Mouse (Mus musculus) neural tube, embryonic 11.5 days (tissue): ENCODE measurements at regions not wholly inside any gene's neighbourhood (a gene's known extent, or its start where the extent isn't known, plus 50 kb on each side); places are given as distances from the start of the nearest gene placed in this dataset.

ENCODE experiments used
- ATAC-seq: fragments of 200-750 bp; cut with Nextera tagmentation; 2 replicates; pipeline ENCODE4 v1.8.0; 2017; ENCODE audit warnings: moderate number of reproducible peaks, mild to moderate bottlenecking, moderate TSS enrichment, moderate library complexity; ENCODE audit not compliant: insufficient read depth, low FRiP score, low TSS enrichment
- DNase-seq: peaks from one replicate; pipeline ENCODE4 v3.0.0-alpha.2; 2015; ENCODE audit warnings: low spot score
- H3K27ac ChIP-seq: fragments of 300-500 bp; sonication (generic); 2 replicates; pipeline ENCODE4 v1.5.1; 2014; ENCODE audit warnings: low read depth, mild to moderate bottlenecking, low read length
- H3K27me3 ChIP-seq: fragments of 300-500 bp; sonication (generic); 2 replicates; pipeline ENCODE4 v1.6.1; 2014; ENCODE audit warnings: mild to moderate bottlenecking, low read length, mixed read lengths; ENCODE audit not compliant: control insufficient read depth, insufficient read depth
- H3K36me3 ChIP-seq: fragments of 300-500 bp; sonication (generic); 2 replicates; pipeline ENCODE4 v1.6.1; 2014; ENCODE audit warnings: mild to moderate bottlenecking, low read length, moderate library complexity, mixed read lengths; ENCODE audit not compliant: control insufficient read depth, insufficient read depth
- H3K4me1 ChIP-seq: fragments of 300-500 bp; sonication (generic); 2 replicates; pipeline ENCODE4 v1.6.1; 2014; ENCODE audit warnings: low read length, mixed read lengths; ENCODE audit not compliant: control insufficient read depth, insufficient read depth
- H3K4me2 ChIP-seq: fragments of 300-500 bp; sonication (generic); 2 replicates; pipeline ENCODE4 v1.6.1; 2014; ENCODE audit warnings: low read depth, mild to moderate bottlenecking, moderate library complexity
- H3K4me3 ChIP-seq: fragments of 300-500 bp; sonication (generic); 2 replicates; pipeline ENCODE4 v1.5.1; 2014; ENCODE audit warnings: low read depth, low read length
- H3K9ac ChIP-seq: fragments of 300-500 bp; sonication (generic); 2 replicates; pipeline ENCODE4 v1.6.1; 2014; ENCODE audit warnings: mild to moderate bottlenecking, low read length
- H3K9me3 ChIP-seq: fragments of 300-500 bp; sonication (generic); 2 replicates; pipeline ENCODE4 v1.6.1; 2016; ENCODE audit warnings: low read length; ENCODE audit not compliant: control insufficient read depth
- WGBS: fragments of 180-500 bp; shearing (Covaris S2); extraction: QIAGEN DNeasy Blood & Tissue Kit; methylation state at CpG from one replicate; pipeline ENCODE4 v1.1.7; 2014; 5-methylcytosine and 5-hydroxymethylcytosine counted together

GRCm38 (mm10) chrX:108608446-108608845 lies 56.2 kb downstream of the Gm379 start:
- Histone ChIP-seq H3K36me3 (no peaks in the 10 kb centered on the region), H3K27me3 (no peaks in the 10 kb centered on the region), H3K4me2 (no peak overlapping the region), H3K4me1 (no peaks in the 10 kb centered on the region), H3K4me3 (no peak overlapping the region), H3K27ac (no peak overlapping the region), H3K9me3 (no peaks in the 10 kb centered on the region), H3K9ac (no peak overlapping the region)
- DNase-seq (no peak), ATAC-seq (no peak)

GRCm38 (mm10) chrX:108599906-108600468 lies 64.7 kb downstream of the Gm379 start:
- Histone ChIP-seq H3K4me2 (no peak overlapping the region), H3K9me3 (no peaks in the 10 kb centered on the region), H3K4me1 (no peaks in the 10 kb centered on the region), H3K4me3 (no peak overlapping the region), H3K27me3 (no peaks in the 10 kb centered on the region), H3K36me3 (no peaks in the 10 kb centered on the region), H3K9ac (no peak overlapping the region), H3K27ac (no peak overlapping the region)
- DNase-seq = no peak
- WGBS = 86% methylated on average over 1 of the region's 1 CpGs
- ATAC-seq = no peak

GRCm38 (mm10) chrX:108561977-108562376 lies 102.7 kb downstream of the Gm379 start:
- no peaks in the 10 kb centered on the region for H3K27me3 ChIP-seq
- DNase-seq (no peak), ATAC-seq (no peak)
- no peak overlapping the region for H3K4me2 ChIP-seq
- no peaks in the 10 kb centered on the region for H3K9me3 ChIP-seq
- WGBS = 78% methylated on average over 3 of the region's 3 CpGs
- H3K27ac ChIP-seq = no peak overlapping the region
- no peaks in the 10 kb centered on the region for H3K4me1 ChIP-seq
- H3K4me3 ChIP-seq = no peak overlapping the region
- H3K9ac ChIP-seq = no peak overlapping the region
- H3K36me3 ChIP-seq = no peaks in the 10 kb centered on the region

- Histone ChIP-seq H3K27me3 (no peaks in the 10 kb centered on the region), H3K4me3 (no peak overlapping the region), H3K4me1 (no peaks in the 10 kb centered on the region), H3K9ac (no peak overlapping the region), H3K27ac (no peak overlapping the region), H3K9me3 (no peaks in the 10 kb centered on the region), H3K36me3 (no peaks in the 10 kb centered on the region), H3K4me2 (no peak overlapping the region)
- WGBS = 87% methylated on average over 2 of the region's 2 CpGs
- ATAC-seq (no peak), DNase-seq (no peak)
Observed at GRCm38 (mm10) chrX:108543149-108543548, 121.5 kb downstream of the Gm379 start.

GRCm38 (mm10) chrX:108541410-108541809 lies 123.3 kb downstream of the Gm379 start:
- H3K4me1 ChIP-seq = no peaks in the 10 kb centered on the region
- ATAC-seq (no peak), DNase-seq (no peak)
- 92% methylated on average over 2 of the region's 2 CpGs for WGBS
- H3K36me3 ChIP-seq = no peaks in the 10 kb centered on the region
- no peak overlapping the region for H3K4me3 ChIP-seq
- no peaks in the 10 kb centered on the region for H3K9me3 ChIP-seq
- H3K27ac ChIP-seq = no peak overlapping the region
- H3K9ac ChIP-seq = no peak overlapping the region
- H3K27me3 ChIP-seq = no peaks in the 10 kb centered on the region
- H3K4me2 ChIP-seq = no peak overlapping the region

- Histone ChIP-seq H3K27ac (no peak overlapping the region), H3K4me3 (no peak overlapping the region), H3K36me3 (no peaks in the 10 kb centered on the region), H3K4me2 (no peak overlapping the region), H3K4me1 (no peaks in the 10 kb centered on the region), H3K9me3 (no peaks in the 10 kb centered on the region), H3K27me3 (no peaks in the 10 kb centered on the region), H3K9ac (no peak overlapping the region)
- ATAC-seq (no peak), DNase-seq (peak; percentile 11)
- WGBS = 12% methylated on average over 3 of the region's 3 CpGs
Observed at GRCm38 (mm10) chrX:108536995-108537394, 127.7 kb downstream of the Gm379 start.
